Mouse (Mus musculus): ENCODE measurements around the gene Rin1. TPM values are rescaled to one million over a fixed set of nuclear protein-coding genes. Genes with fewer than 3 reads are reported as not detected.
A peak's percentile ranks its signal among the peaks of the same experiment; 100 is the strongest.

Rin1 gene
- polyA plus RNA-seq, 1 experiment from 2014 or later, result 4.5 TPM

DNA sequence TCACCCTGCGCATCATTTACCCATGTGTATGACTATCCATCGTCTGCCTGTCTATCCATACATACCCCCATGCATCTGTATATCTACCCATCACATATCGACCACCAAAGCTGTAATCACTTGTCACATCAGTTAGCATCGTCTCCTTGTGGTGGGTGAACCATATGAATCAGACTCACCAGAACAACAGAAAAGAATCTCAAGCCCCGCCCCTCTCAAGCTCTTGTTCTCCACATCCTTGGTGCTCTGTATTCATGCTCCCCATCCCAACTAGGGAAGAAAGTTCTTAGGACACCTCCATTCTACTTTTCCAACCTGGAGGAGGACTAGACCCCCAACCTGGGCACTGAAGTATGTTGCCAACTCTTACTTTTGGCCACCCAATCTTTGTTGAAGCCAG is 11.8 kb downstream of the Rin1 start:
- 86% methylated on average over 5 of the region's 5 CpGs for WGBS
- H3K4me2 ChIP-seq (ENCODE audit: low read depth, low read length), result no peak overlapping the region
- H3K9ac ChIP-seq (ENCODE audit: low read length), result no peak overlapping the region
- no peak overlapping the region for H3K4me3 ChIP-seq (replicated peaks; ENCODE audit: low read length)
- H3K9me3 ChIP-seq (replicated peaks; ENCODE audit: control insufficient read depth, low read length), result no peaks in the 10 kb centered on the region
- H3K27ac ChIP-seq (ENCODE audit: low read length), result no peak overlapping the region
- no peaks in the 10 kb centered on the region for H3K27me3 ChIP-seq (ENCODE audit: control insufficient read depth, insufficient read depth, low read length)
- no peaks in the 10 kb centered on the region for H3K36me3 ChIP-seq (ENCODE audit: control insufficient read depth, insufficient read depth, low read length)
- no peak for ATAC-seq (ENCODE audit: insufficient read depth, low FRiP score)
- H3K4me1 ChIP-seq (ENCODE audit: control insufficient read depth, insufficient read depth, low read length), result peaks cover 46% of the 10 kb centered on the region

DNA sequence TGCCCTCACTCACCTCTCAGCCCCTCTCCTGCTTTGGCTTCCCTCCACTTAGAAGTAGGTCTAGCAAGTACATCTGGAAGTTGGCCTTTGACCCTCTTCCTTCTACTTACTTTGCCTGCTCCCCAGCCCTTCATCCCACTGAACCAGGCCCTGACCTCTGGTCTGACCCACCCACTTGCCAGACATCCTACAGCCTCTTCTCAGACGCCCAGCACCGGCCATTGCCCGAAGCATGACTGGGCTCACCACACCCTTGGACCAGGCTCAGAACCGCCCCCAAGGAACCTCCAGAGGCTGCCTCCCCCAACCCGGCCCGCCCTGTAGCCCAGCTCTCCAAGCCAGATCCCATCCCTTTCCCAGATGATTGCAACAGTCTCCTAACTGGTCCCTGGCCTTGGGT is 12.2 kb downstream of the Rin1 start:
- Histone ChIP-seq H3K27me3 (ENCODE audit: control insufficient read depth, insufficient read depth, low read length) (no peaks in the 10 kb centered on the region), H3K4me2 (ENCODE audit: low read depth, low read length) (no peak overlapping the region), H3K9ac (ENCODE audit: low read length) (no peak overlapping the region), H3K4me3 (replicated peaks; ENCODE audit: low read length) (no peak overlapping the region), H3K27ac (ENCODE audit: low read length) (no peak overlapping the region), H3K4me1 (ENCODE audit: control insufficient read depth, insufficient read depth, low read length) (peaks cover 50% of the 10 kb centered on the region), H3K36me3 (ENCODE audit: control insufficient read depth, insufficient read depth, low read length) (no peaks in the 10 kb centered on the region), H3K9me3 (replicated peaks; ENCODE audit: control insufficient read depth, low read length) (no peaks in the 10 kb centered on the region)
- no peak for ATAC-seq (ENCODE audit: insufficient read depth, low FRiP score)
- 73% methylated on average over 6 of the region's 6 CpGs for WGBS

DNA sequence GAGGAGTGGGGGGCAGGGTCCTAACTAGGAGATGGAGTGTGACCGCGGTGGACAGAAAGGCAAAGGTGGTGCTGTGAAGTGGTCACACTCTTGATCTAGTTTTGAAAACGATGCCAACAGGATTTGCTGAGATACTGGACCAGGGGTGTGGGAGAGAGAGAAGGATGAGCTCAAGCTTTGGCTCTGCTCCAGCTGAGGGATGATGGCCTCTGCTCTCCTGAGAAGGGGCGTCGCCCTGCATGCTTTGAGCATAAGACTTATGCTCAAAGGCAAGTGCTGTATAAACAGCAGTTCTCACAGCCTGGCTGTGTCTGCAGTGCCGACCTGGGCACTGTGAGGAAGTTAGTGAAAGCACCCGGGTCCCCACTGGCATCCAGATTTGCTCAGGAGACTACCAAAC is 14.8 kb downstream of the Rin1 start:
- H3K27ac ChIP-seq (ENCODE audit: low read length), result 0 out of 2 replicates have a peak overlapping the region, but pooled peaks have one; percentile 25
- H3K4me3 ChIP-seq (replicated peaks; ENCODE audit: low read length), result no peak overlapping the region
- no peaks in the 10 kb centered on the region for H3K36me3 ChIP-seq (ENCODE audit: control insufficient read depth, insufficient read depth, low read length)
- H3K4me1 ChIP-seq (ENCODE audit: control insufficient read depth, insufficient read depth, low read length), result peaks cover 53% of the 10 kb centered on the region
- 38% methylated on average over 7 of the region's 7 CpGs for WGBS
- H3K4me2 ChIP-seq (ENCODE audit: low read depth, low read length), result no peak overlapping the region
- no peaks in the 10 kb centered on the region for H3K27me3 ChIP-seq (ENCODE audit: control insufficient read depth, insufficient read depth, low read length)
- no peak for ATAC-seq (ENCODE audit: insufficient read depth, low FRiP score)
- H3K9ac ChIP-seq (ENCODE audit: low read length), result no peak overlapping the region
- no peaks in the 10 kb centered on the region for H3K9me3 ChIP-seq (replicated peaks; ENCODE audit: control insufficient read depth, low read length)

DNA sequence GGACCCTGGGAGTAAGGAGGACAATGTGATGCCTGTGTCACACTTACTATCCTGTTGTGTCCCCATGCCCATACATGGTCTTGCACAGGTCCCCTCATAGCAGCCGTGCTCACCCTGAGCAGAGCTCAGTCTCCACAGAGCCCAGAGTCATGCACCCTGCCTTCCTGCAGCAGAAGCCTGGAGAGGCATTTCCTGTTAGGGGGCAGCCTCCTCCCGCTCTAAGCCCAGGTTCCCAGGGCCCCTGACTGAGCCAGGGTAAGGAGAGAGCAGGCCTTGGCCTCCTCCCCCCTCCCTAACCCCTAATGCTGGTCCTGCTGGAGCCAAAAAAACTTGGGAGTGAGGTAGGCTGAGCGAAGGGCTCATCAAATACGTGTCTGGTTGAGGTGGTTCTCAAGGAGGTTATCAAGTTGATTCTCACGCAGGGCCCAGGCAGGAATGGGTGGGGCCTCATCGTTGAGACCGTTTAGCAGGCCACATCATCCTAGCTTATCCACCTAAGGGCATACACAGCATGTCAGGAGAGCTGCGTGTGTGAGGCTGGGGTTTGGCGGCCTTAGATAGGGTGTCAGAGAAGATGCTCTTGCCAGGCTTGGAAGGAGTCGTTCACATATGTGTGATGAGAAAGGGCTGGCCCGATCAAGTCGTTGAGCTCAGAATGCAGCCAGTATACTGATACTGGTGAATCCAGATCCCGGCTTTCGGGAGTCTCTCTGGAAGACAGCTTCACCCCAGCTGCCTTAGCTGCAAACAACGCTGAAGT is 16.9 kb downstream of the Rin1 start:
- Histone ChIP-seq H3K9ac (ENCODE audit: low read length) (peak overlapping the region; percentile 87), H3K9me3 (replicated peaks; ENCODE audit: control insufficient read depth, low read length) (no peaks in the 10 kb centered on the region), H3K4me2 (ENCODE audit: low read depth, low read length) (peak overlapping the region; percentile 77), H3K36me3 (ENCODE audit: control insufficient read depth, insufficient read depth, low read length) (no peaks in the 10 kb centered on the region), H3K27me3 (ENCODE audit: control insufficient read depth, insufficient read depth, low read length) (no peaks in the 10 kb centered on the region), H3K4me1 (ENCODE audit: control insufficient read depth, insufficient read depth, low read length) (peaks cover 44% of the 10 kb centered on the region), H3K27ac (ENCODE audit: low read length) (peak overlapping the region; percentile 97), H3K4me3 (replicated peaks; ENCODE audit: low read length) (peak overlapping the region; percentile 69)
- WGBS, result 6% methylated on average over 15 of the region's 15 CpGs
- 0 out of 2 replicates have a peak, but pooled peaks have one; percentile 1 for ATAC-seq (ENCODE audit: insufficient read depth, low FRiP score)

DNA sequence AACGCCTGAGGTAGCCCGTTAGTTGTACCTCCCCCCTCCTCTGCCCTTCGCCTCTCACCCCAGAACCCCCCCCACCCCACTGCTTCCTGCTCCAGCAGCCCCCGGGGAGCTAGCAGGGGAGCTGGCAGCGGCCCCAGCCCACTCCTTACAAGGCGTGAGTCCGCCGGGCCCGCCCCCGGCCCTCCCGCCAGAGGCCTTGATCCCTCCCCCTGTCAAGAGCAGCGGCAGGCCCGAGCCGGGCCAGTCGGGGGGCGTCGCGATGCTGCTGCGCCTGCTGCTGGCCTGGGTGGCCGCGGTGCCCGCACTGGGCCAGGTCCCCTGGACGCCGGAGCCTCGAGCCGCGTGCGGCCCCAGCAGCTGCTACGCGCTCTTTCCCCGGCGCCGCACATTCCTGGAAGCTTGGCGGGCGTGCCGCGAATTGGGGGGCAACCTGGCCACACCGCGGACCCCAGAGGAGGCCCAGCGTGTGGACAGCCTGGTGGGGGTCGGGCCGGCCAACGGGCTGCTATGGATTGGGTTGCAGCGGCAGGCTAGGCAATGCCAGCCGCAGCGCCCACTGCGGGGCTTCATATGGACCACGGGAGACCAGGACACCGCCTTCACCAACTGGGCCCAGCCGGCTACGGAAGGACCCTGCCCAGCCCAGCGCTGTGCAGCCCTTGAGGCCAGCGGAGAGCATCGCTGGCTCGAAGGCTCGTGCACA is 17.7 kb downstream of the Rin1 start, which contains the start of gene Cd248:
Gene Cd248, plus strand, starts transcription at position 212 of the 703 bp plus-strand sequence.
- Histone ChIP-seq H3K27me3 (ENCODE audit: control insufficient read depth, insufficient read depth, low read length) (no peaks in the 10 kb centered on the region), H3K4me3 (replicated peaks; ENCODE audit: low read length) (peak within 1 kb of the TSS; percentile 69), H3K4me2 (ENCODE audit: low read depth, low read length) (peak within 1 kb of the TSS; percentile 77), H3K27ac (ENCODE audit: low read length) (peak within 1 kb of the TSS; percentile 97), H3K4me1 (ENCODE audit: control insufficient read depth, insufficient read depth, low read length) (peaks cover 50% of the 10 kb centered on the region), H3K9me3 (replicated peaks; ENCODE audit: control insufficient read depth, low read length) (no peaks in the 10 kb centered on the region), H3K36me3 (ENCODE audit: control insufficient read depth, insufficient read depth, low read length) (no peaks in the 10 kb centered on the region), H3K9ac (ENCODE audit: low read length) (peak within 1 kb of the TSS; percentile 87)
- WGBS, result 2% methylated on average over 56 of the region's 56 CpGs
- ATAC-seq (ENCODE audit: insufficient read depth, low FRiP score), result peak; percentile 70

DNA sequence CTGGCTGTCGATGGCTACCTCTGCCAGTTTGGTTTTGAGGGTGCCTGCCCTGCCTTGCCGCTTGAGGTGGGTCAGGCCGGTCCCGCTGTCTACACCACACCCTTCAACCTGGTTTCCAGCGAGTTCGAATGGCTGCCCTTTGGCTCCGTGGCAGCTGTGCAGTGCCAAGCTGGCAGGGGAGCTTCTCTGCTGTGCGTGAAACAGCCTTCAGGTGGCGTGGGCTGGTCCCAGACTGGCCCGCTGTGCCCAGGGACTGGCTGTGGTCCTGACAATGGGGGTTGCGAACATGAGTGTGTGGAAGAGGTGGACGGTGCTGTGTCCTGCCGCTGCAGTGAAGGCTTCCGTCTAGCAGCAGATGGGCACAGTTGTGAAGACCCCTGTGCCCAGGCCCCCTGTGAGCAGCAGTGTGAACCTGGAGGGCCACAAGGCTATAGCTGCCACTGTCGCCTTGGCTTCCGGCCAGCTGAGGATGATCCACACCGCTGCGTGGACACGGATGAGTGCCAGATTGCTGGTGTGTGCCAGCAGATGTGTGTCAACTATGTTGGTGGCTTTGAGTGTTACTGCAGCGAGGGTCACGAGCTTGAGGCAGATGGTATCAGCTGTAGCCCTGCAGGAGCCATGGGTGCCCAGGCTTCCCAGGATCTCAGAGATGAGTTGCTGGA is 18.4 kb downstream of the Rin1 start:
- H3K4me1 ChIP-seq (ENCODE audit: control insufficient read depth, insufficient read depth, low read length), result peaks cover 50% of the 10 kb centered on the region
- 32% methylated on average over 21 of the region's 21 CpGs for WGBS
- H3K4me3 ChIP-seq (replicated peaks; ENCODE audit: low read length), result peak overlapping the region; percentile 69
- H3K36me3 ChIP-seq (ENCODE audit: control insufficient read depth, insufficient read depth, low read length), result no peaks in the 10 kb centered on the region
- H3K4me2 ChIP-seq (ENCODE audit: low read depth, low read length), result peak overlapping the region; percentile 77
- ATAC-seq (ENCODE audit: insufficient read depth, low FRiP score), result no peak
- peak overlapping the region; percentile 87 for H3K9ac ChIP-seq (ENCODE audit: low read length)
- H3K9me3 ChIP-seq (replicated peaks; ENCODE audit: control insufficient read depth, low read length), result no peaks in the 10 kb centered on the region
- no peaks in the 10 kb centered on the region for H3K27me3 ChIP-seq (ENCODE audit: control insufficient read depth, insufficient read depth, low read length)
- H3K27ac ChIP-seq (ENCODE audit: low read length), result peak overlapping the region; percentile 97

GRCm38 (mm10) chr19:5069486-5069885 is 19.2 kb downstream of the Rin1 start:
- peak overlapping the region; percentile 77 for H3K4me2 ChIP-seq (ENCODE audit: low read depth, low read length)
- no peak for ATAC-seq (ENCODE audit: insufficient read depth, low FRiP score)
- no peak overlapping the region for H3K27ac ChIP-seq (ENCODE audit: low read length)
- peak overlapping the region; percentile 69 for H3K4me3 ChIP-seq (replicated peaks; ENCODE audit: low read length)
- peak overlapping the region; percentile 87 for H3K9ac ChIP-seq (ENCODE audit: low read length)
- WGBS, result 72% methylated on average over 5 of the region's 5 CpGs
- no peaks in the 10 kb centered on the region for H3K36me3 ChIP-seq (ENCODE audit: control insufficient read depth, insufficient read depth, low read length)
- no peaks in the 10 kb centered on the region for H3K27me3 ChIP-seq (ENCODE audit: control insufficient read depth, insufficient read depth, low read length)
- no peaks in the 10 kb centered on the region for H3K9me3 ChIP-seq (replicated peaks; ENCODE audit: control insufficient read depth, low read length)
- H3K4me1 ChIP-seq (ENCODE audit: control insufficient read depth, insufficient read depth, low read length), result peaks cover 50% of the 10 kb centered on the region

DNA sequence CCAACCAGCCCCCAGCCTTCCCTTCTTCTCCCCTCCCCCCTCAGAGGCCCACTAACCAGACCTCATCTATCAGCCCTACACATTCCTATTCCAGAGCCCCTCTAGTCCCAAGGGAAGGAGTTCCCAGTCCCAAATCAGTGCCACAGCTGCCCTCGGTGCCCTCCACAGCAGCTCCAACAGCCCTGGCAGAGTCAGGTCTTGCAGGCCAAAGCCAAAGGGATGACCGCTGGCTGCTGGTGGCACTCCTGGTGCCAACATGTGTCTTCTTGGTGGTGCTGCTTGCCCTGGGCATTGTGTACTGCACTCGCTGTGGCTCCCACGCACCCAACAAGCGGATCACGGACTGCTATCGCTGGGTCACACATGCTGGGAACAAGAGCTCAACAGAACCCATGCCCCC is 19.7 kb downstream of the Rin1 start:
- Histone ChIP-seq H3K4me1 (ENCODE audit: control insufficient read depth, insufficient read depth, low read length) (peaks cover 46% of the 10 kb centered on the region), H3K9ac (ENCODE audit: low read length) (peak overlapping the region; percentile 87), H3K36me3 (ENCODE audit: control insufficient read depth, insufficient read depth, low read length) (no peaks in the 10 kb centered on the region), H3K4me2 (ENCODE audit: low read depth, low read length) (peak overlapping the region; percentile 77), H3K27ac (ENCODE audit: low read length) (peak overlapping the region; percentile 89; the same call in 1 of the 2 replicates), H3K4me3 (replicated peaks; ENCODE audit: low read length) (peak overlapping the region; percentile 69), H3K27me3 (ENCODE audit: control insufficient read depth, insufficient read depth, low read length) (no peaks in the 10 kb centered on the region), H3K9me3 (replicated peaks; ENCODE audit: control insufficient read depth, low read length) (no peaks in the 10 kb centered on the region)
- WGBS, result 75% methylated on average over 7 of the region's 7 CpGs
- ATAC-seq (ENCODE audit: insufficient read depth, low FRiP score), result no peak

DNA sequence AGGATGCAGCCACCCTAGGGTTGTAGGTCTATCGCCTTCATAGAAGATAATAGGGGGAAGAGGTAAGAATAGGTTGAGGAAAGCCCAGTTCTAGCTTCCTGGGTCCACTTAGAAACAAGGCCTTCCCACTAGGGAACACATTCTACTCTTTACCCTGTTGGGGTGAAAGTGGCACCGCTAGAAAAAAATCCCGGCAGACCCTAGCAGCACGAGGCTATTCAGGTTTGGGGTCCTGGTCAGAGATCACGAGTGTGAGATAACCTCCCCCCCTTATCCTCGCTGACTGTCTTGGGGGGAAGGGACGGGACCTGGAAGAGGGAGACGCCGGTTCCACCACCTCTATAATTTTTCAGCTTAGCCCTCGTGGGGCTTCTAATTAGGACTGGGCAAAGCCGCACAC is 20.8 kb downstream of the Rin1 start:
- no peaks in the 10 kb centered on the region for H3K36me3 ChIP-seq (ENCODE audit: control insufficient read depth, insufficient read depth, low read length)
- WGBS, result 10% methylated on average over 11 of the region's 11 CpGs
- H3K9me3 ChIP-seq (replicated peaks; ENCODE audit: control insufficient read depth, low read length), result no peaks in the 10 kb centered on the region
- peak overlapping the region; percentile 69 for H3K4me3 ChIP-seq (replicated peaks; ENCODE audit: low read length)
- no peaks in the 10 kb centered on the region for H3K27me3 ChIP-seq (ENCODE audit: control insufficient read depth, insufficient read depth, low read length)
- H3K4me2 ChIP-seq (ENCODE audit: low read depth, low read length), result peak overlapping the region; percentile 77
- H3K4me1 ChIP-seq (ENCODE audit: control insufficient read depth, insufficient read depth, low read length), result peaks cover 41% of the 10 kb centered on the region
- H3K27ac ChIP-seq (ENCODE audit: low read length), result peak overlapping the region; percentile 89
- peak overlapping the region; percentile 87 for H3K9ac ChIP-seq (ENCODE audit: low read length)
- ATAC-seq (ENCODE audit: insufficient read depth, low FRiP score), result no peak
